Mouse (Mus musculus) adrenal gland, postnatal 25 days (tissue): Measurements from ENCODE around the gene Ttll8. TPM values are rescaled to one million over a fixed set of nuclear protein-coding genes. Genes with fewer than 3 reads are reported as not detected.

Experiments used
- total RNA-seq: library from RNA; stranded (reverse); gene quantifications from 2 replicates; pipeline ENCODE4 v1.2.3, GENCODE M21; 2021

Gene Ttll8
- total RNA-seq, 1 experiment from 2014 or later, result not detected

Other genes with a start within 250 kb of the Ttll8 start
- 51.6 and 68.7 TPM in 2 replicates for gene Brd1, start 220.2 kb downstream of the Ttll8 start, total RNA-seq
- gene Zbed4, start 202.8 kb downstream of the Ttll8 start, total RNA-seq, result 11.6 and 14.5 TPM in 2 replicates
- gene Alg12, start 135.1 kb downstream of the Ttll8 start, total RNA-seq, result 13.7 and 16.3 TPM in 2 replicates
- gene Creld2, start 134.8 kb downstream of the Ttll8 start, total RNA-seq, result 35.1 and 37.8 TPM in 2 replicates
- gene Pim3, start 92.2 kb downstream of the Ttll8 start, total RNA-seq, result 71.8 and 89.5 TPM in 2 replicates
- gene Mlc1, start 24.6 kb upstream of the Ttll8 start, total RNA-seq, result not detected in 2 replicates
- gene Mov10l1, start 28.5 kb upstream of the Ttll8 start, total RNA-seq, result not detected in 2 replicates
- 0.81 and 1.6 TPM in 2 replicates for gene Panx2, start 105.3 kb upstream of the Ttll8 start, total RNA-seq
- gene Trabd, start 120.7 kb upstream of the Ttll8 start, total RNA-seq, result 39.0 and 43.6 TPM in 2 replicates
- 41.8 and 50.2 TPM in 2 replicates for gene Selenoo, start 134.7 kb upstream of the Ttll8 start, total RNA-seq
- gene Tubgcp6, start 168.7 kb upstream of the Ttll8 start, total RNA-seq, result 18.1 and 25.9 TPM in 2 replicates
- gene Hdac10, start 174.3 kb upstream of the Ttll8 start, total RNA-seq, result 14.5 and 19.6 TPM in 2 replicates
- gene Mapk12, start 186.3 kb upstream of the Ttll8 start, total RNA-seq, result 8.1 and 11.3 TPM in 2 replicates
- gene Mapk11, start 195.2 kb upstream of the Ttll8 start, total RNA-seq, result 4.1 and 6.1 TPM in 2 replicates
- 121 and 144 TPM in 2 replicates for gene Plxnb2, start 226.4 kb upstream of the Ttll8 start, total RNA-seq
- 5.7 and 9.1 TPM in 2 replicates for gene Dennd6b, start 242.1 kb upstream of the Ttll8 start, total RNA-seq